Mouse (Mus musculus) adrenal gland (tissue): ENCODE data around the gene Cfl1.
"Not testable (repeated sequence)": the region's sequence is repeated elsewhere in the genome, so short reads cannot be mapped to it uniquely, and the experiment has no call there.

Experiments
- intact Hi-C: fragments of 180-260 bp; cut with DNase I; formaldehyde crosslinking; loops from one replicate; pipeline ENCODE4 v1.15.1; 2025

Gene Cfl1

DNA sequence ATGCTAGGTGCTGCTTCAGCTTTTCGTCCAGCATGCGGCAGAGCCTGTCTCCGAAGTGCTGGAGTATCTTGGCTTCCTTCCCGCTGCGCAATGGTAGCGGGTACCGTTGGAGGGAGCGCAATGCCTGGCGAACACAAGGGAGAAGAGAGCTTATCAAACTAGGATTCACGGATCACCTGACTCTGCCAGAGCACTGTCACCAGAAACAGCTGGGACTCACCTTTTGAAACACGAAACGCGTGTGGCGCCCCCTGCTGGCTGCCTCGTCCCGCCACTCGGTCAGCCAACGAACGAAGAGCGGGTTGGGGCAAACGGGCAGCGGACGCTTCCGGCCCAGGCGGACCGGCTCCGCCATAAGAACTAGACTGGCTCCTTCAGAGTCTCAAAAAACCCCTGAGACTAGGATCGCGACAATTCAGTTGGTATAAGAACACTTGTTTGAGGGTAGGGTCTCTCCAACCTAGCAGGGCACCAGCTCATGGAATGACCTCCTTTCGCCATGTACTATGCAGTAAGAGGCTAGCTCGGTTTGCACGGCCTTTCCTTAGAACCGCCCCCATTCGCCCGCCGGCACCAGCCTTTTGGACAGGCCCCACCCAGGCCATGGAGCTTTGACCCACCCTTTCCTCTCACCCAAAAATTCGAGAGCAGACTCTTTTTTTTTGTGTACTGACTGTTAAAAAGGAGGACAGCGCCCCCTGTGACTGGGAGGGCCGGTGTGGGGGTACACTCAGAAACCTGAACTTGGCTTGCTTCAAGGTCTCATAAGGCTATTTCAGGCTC, 2.3 kb upstream of the Cfl1 start, which contains the start of gene Mus81:
Gene Mus81, minus strand, starts transcription at position 635 of the 783 bp plus-strand sequence.
- intact Hi-C loops, result loop anchor here (5.0 kb wide), 1 partner anchor 56 kb away; no protein-coding TSS in a partner anchor

DNA sequence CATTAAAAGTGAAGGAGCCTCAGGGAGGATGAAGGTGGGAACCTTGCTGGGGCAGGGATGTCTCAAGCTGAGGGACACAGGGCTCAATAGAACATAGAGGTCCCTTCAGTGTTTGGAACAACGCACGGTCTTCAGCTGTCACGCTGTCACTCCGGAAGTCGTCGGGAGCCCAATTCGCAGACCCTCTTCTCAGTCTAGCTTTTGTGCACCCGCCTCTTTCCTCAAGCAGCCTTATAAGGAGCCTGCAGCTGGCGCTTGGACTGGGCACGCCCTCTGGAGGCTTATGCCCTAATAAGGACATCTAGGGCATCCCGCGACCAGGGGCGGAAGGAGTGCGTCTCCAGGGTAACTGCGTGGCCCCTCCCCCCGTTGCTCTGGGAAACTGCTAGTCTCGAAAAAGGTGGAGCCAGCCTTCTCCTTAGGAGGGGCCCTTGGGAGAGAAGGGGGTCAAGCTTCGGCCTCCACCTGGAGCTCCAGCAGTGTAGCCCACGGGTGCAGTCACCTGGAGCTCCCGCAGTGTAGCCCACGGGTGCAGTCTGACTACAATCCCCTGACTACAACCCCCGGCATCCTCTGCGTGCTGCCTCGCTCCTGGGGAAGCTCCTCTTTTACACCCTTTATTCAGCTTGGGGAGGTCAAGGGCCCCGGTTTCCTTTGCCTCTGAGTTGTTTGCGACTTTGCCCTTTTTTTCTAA, 1.2 kb upstream of the Cfl1 start:
- intact Hi-C loops, result loop anchor here (5.0 kb wide), 1 partner anchor 57 kb away; no protein-coding TSS in a partner anchor

DNA sequence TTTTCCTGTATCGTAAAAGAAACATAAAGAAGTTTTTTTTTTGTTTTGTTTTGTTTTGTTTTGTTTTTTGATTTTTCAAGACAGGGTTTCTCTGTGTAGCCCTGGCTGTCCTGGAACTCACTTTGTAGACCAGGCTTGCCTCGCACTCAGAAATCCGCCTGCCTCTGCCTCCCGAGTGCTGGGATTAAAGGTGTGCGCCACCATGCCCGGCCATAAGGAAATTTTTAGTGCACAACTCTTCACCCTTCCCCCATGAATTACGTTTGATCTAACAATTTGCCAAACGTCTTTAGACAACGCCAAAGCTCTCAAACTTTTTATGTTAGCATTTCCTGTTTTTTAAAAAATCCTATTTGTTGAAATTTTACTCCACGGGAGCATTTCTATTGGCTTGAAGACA, 534 bp upstream of the Cfl1 start:
- intact Hi-C loops, result loop anchor here (5.0 kb wide), 1 partner anchor 57 kb away; no protein-coding TSS in a partner anchor

DNA sequence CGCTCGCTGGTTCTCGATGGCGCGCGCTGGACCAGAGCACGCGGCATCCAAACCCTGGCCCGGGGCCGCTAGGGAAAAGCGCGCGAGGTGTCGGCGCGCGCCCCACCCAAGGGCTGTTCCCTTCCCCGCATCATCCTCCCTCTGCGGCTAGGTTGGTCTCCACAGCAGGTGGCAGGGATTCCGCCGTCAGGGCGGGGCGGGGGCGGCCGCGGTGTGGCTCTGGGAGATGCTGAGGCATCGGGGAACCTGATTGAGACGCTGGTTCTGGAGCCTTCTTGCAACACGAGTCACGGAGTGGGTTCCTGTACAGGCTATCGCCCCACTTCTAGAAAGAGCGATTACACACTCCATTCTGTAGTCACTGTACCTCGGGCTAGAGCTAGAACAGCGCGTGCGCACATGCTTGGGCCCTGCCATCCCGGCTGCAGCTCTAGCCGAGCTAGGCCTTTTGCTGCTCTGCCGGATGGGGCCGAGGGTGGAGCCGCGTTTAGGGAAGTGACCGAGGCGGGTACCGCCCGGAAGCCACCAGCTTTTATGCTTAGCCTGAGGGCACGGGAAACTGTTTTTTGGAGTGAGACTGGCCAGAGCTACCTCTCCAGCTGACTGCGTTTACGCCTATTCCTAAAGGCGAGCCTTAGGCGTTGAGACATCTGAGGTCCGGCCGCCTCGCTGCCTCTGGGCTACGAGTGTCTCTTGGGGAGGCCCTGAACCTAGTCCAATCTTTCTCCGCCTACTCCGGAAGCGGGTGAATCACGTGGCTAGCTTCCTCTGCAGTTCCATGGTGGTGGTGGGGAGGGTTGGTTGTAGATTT, 848 bp downstream of the Cfl1 start:
- intact Hi-C loops, result no loop called here

DNA sequence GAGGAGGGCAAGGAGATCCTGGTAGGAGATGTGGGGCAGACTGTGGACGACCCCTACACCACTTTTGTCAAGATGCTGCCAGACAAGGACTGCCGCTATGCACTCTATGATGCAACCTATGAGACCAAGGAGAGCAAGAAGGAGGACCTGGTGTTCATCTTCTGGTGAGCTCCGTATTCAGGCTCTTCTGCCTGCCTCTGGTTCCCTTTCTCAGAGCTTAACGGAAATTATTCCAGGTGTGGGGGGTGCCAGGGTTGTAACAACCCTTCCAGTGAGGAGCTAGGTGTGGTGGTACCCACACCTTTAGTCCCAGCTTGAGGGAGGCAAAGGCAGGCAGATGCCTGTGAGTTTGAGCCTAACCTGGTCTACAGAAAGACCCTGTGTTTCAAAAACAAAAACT, 2.4 kb downstream of the Cfl1 start:
- intact Hi-C loops, result no loop called here

DNA sequence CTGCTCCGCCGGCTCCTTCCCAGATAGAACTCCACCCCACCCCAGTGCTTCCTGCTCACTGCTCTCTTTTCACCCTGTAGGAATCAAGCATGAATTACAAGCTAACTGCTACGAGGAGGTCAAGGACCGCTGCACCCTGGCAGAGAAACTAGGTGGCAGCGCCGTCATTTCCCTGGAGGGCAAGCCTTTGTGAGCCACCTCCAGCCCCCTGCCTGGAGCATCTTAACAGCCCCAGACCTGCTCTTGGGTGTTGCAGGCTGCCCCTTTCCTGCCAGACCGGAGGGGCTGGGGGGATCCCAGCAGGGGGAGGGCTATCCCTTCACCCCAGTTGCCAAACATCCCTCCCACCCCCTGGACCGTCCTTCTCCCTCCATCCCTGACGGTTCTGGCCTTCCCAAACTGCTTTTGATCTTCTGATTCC, 3.1 kb downstream of the Cfl1 start:
- intact Hi-C loops, result not testable (repeated sequence)

DNA sequence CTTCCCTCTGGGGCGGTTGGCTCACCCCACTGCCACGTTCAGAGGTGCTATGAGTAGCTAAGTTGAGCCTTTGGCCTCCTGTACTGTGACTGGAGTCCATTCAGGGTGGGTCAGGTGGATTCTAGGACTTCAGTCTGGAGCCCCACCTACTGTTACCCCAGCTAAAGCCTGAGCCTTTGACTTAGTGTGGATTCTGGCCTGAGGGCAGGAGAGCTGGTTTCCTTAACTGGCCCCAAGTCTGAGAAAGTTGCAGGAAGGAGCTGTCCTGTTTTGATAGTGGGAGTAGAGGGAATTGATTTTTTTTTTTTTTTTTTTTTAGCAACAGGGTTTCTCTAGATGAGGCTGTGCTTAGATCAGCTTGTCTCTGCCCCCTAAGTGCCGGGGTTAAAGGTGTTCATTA, 4.1 kb downstream of the Cfl1 start:
- intact Hi-C loops, result no loop called here

DNA sequence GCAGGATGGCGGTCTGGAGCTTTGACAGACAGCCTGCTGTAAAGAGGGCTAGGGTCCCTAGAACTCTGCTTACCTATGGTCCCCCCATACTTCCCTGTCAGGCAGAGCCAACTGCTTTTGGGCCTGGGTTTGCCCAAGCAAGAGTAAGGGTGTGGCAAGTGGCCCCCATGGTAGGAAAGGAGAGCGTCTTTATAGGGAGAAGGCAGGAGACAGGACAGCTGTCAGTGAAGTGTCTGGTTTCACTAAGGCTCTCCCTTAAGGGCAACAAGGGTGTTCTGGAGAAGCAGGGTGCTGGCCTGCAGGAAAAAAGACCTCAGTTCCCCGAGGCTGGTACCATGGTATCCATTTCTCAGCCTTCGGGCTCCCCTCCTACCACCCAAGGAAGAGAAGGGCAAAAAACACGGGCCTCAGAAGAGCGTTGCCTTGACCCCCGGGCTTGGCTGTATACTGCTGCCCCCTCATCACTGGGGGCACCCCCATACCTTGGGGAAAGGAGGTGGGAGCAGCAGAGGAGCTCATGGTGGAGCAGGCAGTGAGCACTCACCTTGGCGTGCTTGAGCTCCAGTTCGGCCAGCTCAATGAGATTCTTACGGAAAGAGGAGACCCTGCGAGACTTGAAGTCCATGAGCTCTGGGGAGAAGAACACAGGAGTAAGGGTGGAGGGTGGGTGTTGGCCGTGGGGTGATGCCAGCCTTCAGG, 5.2 kb downstream of the Cfl1 start:
- intact Hi-C loops, result no loop called here

DNA sequence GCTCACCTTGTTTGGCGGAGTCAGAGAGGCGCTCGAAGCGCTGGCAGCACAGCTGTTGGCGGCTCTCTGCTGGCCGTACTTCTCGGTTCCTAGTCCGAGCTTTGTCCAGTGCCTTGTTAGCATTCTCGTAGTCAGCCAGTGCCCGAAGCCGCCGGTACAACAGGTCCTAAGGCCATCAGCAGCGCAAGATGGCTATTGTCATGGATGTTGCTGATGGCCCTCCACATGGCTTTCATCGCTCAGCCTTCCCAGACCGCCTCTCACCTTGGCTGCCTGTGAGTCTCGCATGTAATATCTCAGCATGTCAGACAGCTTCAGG, 5.8 kb downstream of the Cfl1 start:
- intact Hi-C loops, result no loop called here

DNA sequence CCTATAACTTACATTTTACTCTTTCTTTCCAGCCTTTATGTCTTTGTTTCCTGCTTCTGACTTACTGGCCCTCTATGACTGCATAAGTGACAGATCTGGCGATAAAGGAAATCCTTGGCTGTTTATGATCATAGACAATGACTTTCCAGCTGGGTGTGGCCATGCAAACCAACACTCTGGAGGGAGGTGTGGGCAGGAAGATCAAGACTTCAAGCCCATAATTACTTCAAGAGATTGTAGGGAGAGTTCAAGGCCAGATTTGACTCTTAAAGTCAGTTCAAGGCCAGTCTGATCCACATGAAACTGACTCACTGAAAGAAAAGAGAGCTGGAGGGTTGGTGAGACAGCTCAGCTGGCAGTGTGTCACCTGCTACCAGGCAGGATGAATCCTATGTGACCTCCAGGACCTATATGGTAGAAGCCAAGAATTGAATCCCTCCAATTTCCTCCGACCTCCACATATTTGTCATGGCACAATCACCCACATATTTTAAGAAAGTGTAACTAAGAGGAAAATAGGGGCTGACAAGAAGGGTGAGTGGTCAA, 10.1 kb downstream of the Cfl1 start:
- intact Hi-C loops, result no loop called here

DNA sequence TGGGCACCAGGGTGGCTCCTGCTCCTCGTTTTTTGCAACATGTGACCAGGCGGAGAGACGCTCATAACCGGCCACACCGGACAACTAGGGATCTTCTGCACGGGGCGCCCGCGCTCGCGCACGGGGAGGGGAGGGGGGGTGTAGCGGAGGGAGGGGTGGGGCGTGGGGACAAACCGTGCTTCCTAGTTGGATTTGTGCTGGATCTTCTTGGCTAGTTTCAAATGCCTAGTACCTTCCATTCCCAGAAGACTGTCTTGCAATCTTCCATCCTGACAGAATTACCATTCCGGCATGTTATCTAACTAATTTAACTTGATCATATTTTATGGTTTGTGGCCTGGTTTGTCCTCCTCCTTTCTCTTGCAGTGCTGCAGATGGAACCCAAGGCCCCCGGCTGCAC, 13.4 kb downstream of the Cfl1 start, which contains the start of gene 1700020D05Rik:
Gene 1700020D05Rik, minus strand, starts transcription at position 101 of the 400 bp plus-strand sequence.
- intact Hi-C loops, result no loop called here

DNA sequence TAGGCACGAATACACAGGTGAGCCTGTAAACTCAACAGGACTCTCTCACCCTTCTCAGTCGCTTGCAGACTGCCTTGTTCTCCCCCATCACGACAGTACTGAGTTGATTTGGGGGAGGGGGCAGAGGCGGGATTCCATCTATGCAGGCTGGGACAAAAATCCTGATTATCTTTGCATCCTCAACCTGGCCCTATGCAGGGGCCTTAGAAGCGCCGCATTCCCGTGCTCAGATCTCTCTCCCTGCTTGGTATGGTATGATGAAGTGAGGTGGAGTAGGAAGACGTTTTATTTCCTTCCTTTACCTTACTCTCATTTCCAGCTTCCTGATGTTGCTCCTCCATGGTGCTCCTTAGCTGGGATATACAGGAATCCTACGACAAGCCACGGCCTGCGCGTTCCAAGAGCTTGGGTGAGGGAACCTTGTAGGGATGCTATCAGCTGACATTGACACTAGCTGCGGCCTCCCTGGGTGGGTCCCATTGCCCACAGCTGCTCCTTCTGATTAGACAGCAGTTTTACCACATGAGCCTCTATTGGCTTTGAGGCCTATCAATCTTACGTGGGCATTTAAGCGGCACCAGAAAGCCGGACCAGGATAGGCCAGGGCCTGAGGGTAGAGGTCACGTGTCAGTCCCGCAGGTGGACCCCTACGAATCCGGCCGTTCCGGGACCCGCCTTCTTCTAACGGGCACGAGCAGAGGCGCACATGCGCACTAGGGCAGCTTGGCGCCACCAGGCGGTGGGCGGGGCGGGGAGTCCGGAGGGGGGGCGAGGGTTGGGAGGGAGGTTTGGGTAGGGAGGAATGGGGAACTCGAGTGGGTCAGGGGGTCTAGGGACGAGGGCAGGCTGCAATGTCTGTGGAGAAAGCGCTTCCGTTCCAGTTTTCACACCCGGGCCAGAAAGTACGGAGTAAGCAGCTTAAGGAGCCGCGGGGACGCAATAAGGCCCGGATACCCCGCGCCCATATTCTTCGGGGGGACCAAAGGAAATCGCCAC, 20.1 kb downstream of the Cfl1 start, which contains the start of gene Snx32:
Gene Snx32, minus strand, starts transcription at position 508 of the 996 bp plus-strand sequence.
- intact Hi-C loops, result no loop called here

DNA sequence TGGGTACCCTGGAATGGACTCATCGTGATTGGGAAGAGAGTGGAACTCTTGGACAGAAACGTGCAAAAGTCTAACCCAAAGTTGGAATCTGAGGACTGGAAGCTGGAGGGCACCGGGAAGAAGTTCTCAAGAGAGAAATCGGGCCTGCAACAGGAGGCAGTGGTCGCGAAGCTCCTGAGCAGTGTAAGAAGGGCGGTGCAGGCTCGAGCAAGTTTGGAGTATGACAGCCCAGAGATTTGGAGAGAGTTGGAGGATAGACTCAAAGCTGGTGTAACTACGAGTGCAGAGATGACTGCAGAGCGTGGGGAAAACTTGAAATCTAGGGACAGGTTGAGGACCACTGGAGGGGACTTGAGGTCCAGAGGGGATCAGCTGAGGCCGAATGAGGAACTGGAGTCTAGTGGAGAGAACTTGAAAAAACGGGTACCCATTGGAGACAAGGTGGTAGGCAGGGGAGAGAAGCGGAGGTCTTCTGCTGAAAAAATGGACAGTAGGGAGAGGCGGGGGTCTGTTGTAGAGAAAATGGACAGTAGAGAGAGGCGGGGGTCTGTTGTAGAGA, 20.9 kb downstream of the Cfl1 start:
- intact Hi-C loops, result no loop called here

DNA sequence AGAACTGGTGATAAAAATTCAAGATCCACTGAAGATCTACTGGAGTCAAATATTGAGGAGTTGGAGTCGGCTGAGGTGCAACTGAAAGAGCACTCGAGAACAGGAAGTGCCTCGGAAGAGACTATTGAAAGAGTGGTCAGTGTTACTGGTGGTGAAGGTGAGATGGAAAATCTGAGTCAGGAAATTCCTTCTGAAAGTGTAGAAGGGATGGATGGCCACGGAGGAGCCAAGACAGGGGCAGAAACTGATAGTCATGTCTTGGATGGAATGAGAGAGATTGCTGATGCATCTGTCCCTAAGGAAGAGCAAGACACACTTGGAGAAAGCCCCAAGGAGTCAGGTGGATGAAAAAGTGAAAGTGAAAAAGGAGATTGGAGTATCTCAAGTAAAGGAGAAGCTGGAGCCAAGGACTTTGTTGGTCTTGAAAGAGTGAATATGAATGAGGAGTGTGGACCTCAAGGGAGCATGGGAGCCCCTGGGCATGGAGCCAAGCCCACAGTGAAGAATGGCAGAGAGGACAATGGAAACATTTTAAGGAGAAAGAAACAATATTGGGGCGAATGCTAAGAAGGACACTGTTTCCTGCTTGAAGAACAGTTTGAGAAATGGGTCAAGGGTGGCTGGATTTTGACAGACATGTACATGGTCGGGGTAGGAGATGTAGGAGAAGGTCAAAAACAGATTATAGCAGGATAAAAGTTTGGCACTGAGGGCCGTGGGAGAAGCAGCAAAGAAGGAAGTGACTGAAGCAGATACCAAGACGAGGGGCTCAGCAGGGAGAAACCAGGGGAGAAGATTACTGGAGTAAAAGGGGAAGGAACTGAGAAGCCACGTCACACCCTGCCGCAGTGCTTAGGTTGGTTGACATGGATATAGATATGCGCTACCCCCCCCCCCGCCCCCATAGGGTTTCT, 22.1 kb downstream of the Cfl1 start:
- intact Hi-C loops, result no loop called here

DNA sequence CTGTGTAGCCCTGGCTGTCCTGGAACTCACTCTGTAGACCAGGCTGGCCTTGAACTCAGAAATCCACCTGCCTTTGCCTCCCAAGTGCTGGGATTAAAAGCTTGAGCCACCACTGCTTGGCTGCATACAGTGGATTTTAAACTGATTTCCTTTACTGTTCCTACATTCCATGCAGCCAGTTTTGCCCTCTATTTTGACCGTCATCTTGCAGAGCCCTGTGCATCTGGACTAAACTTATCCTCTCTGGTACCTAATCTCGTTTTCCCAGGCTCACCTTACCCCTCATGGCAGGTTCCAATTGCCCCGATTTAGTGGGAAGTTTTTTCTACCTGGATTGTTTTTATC, 22.7 kb downstream of the Cfl1 start:
- intact Hi-C loops, result no loop called here

DNA sequence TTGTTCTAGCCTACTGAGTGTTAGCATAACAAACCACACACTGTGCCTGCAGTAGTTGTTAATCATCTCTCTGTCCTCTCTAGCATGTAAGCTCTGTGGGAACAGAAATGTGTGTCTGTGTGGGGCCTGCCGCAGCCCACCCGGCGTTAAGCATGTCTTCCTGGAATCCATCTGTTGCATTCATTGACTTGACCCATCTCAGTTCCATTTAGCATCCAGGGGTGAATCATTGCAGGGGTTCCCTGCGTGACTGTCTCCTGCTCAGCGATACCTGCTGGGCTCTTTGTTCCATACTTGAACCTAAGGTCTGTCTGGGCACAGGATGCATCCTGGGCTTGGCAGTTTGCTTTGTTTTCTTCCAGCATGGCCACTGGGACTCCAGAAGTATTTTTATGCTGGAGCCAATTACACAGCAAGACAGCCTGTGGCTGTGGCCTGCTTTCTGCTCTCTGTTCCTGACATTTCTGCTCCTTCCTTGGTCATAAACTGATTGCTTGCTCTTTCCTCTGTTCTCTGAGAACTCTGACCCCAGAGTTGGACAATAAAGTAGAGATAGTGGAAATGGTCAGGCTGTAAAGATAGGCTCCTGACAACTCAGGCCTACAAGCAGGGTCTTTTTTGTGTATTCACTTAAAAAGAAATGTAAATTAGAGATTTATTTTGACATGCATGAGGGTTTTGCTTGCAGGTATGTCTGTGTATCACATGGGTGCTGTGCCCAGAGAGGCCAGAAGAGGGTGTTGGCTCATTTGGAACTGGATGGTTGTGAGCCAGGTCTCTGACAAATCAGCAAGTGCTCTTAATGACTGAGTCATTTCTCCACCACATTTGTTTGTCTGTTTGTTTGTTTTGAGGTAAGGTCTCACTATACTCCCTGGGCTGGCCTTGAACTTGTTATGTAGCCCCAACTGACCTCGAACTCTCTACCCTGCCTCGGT, 25.9 kb downstream of the Cfl1 start:
- intact Hi-C loops, result no loop called here

DNA sequence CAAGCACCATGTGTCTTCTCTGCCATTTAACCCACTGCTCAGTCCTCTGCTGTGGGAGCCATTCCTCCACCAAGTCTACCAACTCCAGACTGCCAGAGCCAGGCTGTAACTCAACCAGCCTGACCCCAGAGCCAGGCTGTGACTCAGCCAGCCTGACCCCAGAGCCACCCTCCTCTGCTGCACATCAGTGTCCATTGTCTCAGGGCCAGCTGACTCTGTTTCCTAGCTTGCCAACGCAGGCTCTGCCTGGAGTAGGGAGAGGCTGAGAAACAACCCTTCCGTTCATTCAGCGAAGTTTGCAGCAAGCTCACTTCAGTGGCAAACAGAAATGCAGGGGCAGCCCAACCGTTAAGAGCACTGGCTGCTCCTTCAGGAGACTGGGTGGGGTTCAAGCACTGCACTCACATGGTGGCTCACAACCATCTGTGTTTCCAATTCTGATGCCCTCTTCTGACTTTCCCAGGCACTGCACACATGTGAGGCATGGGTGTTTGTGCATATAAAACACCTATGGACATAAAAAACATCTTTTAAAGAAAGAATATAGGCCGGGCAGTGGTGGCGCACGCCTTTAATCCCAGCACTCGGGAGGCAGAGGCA, 26.8 kb downstream of the Cfl1 start:
- intact Hi-C loops, result no loop called here
